Mouse (Mus musculus): ENCODE measurements at regions not wholly inside any gene's neighbourhood (a gene's known extent, or its start where the extent isn't known, plus 50 kb on each side); places are given as distances from the start of the nearest gene placed in this dataset.

DNA sequence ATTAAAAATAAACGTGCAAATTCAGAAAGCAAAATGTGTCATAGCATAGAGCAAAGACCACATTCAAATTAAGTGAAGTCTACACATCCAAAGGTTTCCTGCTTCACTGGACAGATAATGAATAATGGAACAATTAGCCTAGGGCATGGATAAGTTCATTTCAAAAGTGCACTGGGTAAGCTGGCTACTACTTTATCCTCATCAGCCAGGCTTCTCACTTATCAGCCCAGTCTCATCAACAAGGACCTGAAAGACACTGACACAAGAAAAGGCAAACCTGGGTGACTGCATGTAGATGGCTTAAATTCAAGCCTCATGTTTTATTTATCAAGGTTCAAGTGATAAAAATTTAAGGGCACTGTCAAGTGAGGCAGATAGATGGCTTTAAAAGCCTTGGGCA, 1429.5 kb upstream of the 1700008P02Rik start:
- no peak for TF ChIP-seq CTCF (IDR thresholded peaks at IDR 0.05; ENCODE audit: insufficient read depth, low read length)
- TF ChIP-seq POLR2A (IDR thresholded peaks at IDR 0.05; ENCODE audit: borderline replicate concordance, extremely low read depth, low read depth, low read length) = no peak
